Mouse (Mus musculus) intestine, postnatal 0 days (tissue): ENCODE measurements around the gene Itga5. TPM values are rescaled to one million over a fixed set of nuclear protein-coding genes. Genes with fewer than 3 reads are reported as not detected.

ENCODE experiments used
- ATAC-seq: fragments of 200-750 bp; cut with Nextera tagmentation; 2 replicates; pipeline ENCODE4 v1.8.0; 2017; ENCODE audit warnings: mild to moderate bottlenecking, moderate TSS enrichment, moderate library complexity
- H3K27ac ChIP-seq: fragments of 300-500 bp; sonication (generic); 2 replicates; pipeline ENCODE4 v1.5.1; 2014; ENCODE audit warnings: mild to moderate bottlenecking, low read depth, low read length, moderate library complexity
- H3K27me3 ChIP-seq: fragments of 300-500 bp; sonication (generic); replicated peaks from 2 replicates; pipeline ENCODE4 v1.6.1; 2014; ENCODE audit warnings: low read length, mixed read lengths; ENCODE audit not compliant: control insufficient read depth, insufficient read depth
- H3K36me3 ChIP-seq: fragments of 300-500 bp; sonication (generic); 2 replicates; pipeline ENCODE4 v1.6.1; 2014; ENCODE audit warnings: mild to moderate bottlenecking, moderate library complexity; ENCODE audit not compliant: control insufficient read depth, insufficient read depth
- H3K4me1 ChIP-seq: fragments of 300-500 bp; sonication (generic); replicated peaks from 2 replicates; pipeline ENCODE4 v1.6.1; 2014; ENCODE audit warnings: antibody characterized with exemption, low read length, mixed read lengths; ENCODE audit not compliant: control insufficient read depth, insufficient read depth
- H3K4me2 ChIP-seq: fragments of 300-500 bp; sonication (generic); replicated peaks from 2 replicates; pipeline ENCODE4 v1.6.1; 2014; ENCODE audit warnings: low read depth, mild to moderate bottlenecking, moderate library complexity
- H3K4me3 ChIP-seq: fragments of 300-500 bp; sonication (generic); 2 replicates; pipeline ENCODE4 v1.5.1; 2014; ENCODE audit warnings: low read depth, low read length
- H3K9ac ChIP-seq: fragments of 300-500 bp; sonication (generic); 2 replicates; pipeline ENCODE4 v1.6.1; 2014; ENCODE audit warnings: mild to moderate bottlenecking, low read depth, low read length
- H3K9me3 ChIP-seq: fragments of 300-500 bp; sonication (generic); 2 replicates; pipeline ENCODE4 v1.6.1; 2016; ENCODE audit warnings: mixed run types; ENCODE audit not compliant: control insufficient read depth
- CTCF ChIP-seq: sonication (generic); IDR thresholded peaks from 2 replicates; pipeline ENCODE4 v1.5.1; 2016; ENCODE audit warnings: low read depth, mild to moderate bottlenecking, control low read depth, antibody characterized with exemption, moderate library complexity
- WGBS: fragments of 180-500 bp; shearing (Covaris S2); extraction: QIAGEN DNeasy Blood & Tissue Kit; methylation state at CpG from one replicate; pipeline ENCODE4 v1.1.7; 2014; 5-methylcytosine and 5-hydroxymethylcytosine counted together
- polyA plus RNA-seq: library from polyadenylated mRNA; unstranded; fragments of >200 nt; fragmentation: Nextera tagmentation; extraction: Ambion mirVana; gene quantifications from 2 replicates; pipeline ENCODE4 v1.2.1, GENCODE M21; 2015

The Itga5 gene
- polyA plus RNA-seq, 1 experiment from 2014 or later: 25.0 TPM

GRCm38 (mm10) chr15:103368179-103368940 lies 1.8 kb upstream of the Itga5 start:
- WGBS: 81% methylated on average over 4 of the region's 4 CpGs
- Histone ChIP-seq H3K36me3 (no peaks in the 10 kb centered on the region), H3K9me3 (no peaks in the 10 kb centered on the region), H3K9ac (no peak overlapping the region), H3K4me3 (no peak overlapping the region), H3K27me3 (no peaks in the 10 kb centered on the region; the same call in 1 of the 2 replicates), H3K4me1 (no peaks in the 10 kb centered on the region), H3K4me2 (no peak overlapping the region), H3K27ac (no peak overlapping the region)
- TF ChIP-seq CTCF: no peak
- no peak for ATAC-seq

GRCm38 (mm10) chr15:103365471-103366375 lies 840 bp downstream of the Itga5 start:
- WGBS: 4% methylated on average over 51 of the region's 51 CpGs
- Histone ChIP-seq H3K9ac (peak overlapping the region; percentile 76), H3K4me1 (no peaks in the 10 kb centered on the region), H3K27me3 (no peaks in the 10 kb centered on the region; the same call in 1 of the 2 replicates), H3K36me3 (no peaks in the 10 kb centered on the region), H3K9me3 (no peaks in the 10 kb centered on the region), H3K4me2 (peak overlapping the region; percentile 91), H3K4me3 (peak overlapping the region; percentile 73), H3K27ac (peak overlapping the region; percentile 82)
- peak; percentile 13; the same call in 1 of the 2 replicates for ATAC-seq
- TF ChIP-seq CTCF: no peak

- Histone ChIP-seq H3K27me3 (no peaks in the 10 kb centered on the region; the same call in 1 of the 2 replicates), H3K4me1 (no peaks in the 10 kb centered on the region), H3K36me3 (no peaks in the 10 kb centered on the region), H3K27ac (no peak overlapping the region), H3K9ac (no peak overlapping the region), H3K9me3 (no peaks in the 10 kb centered on the region), H3K4me3 (peak overlapping the region; percentile 73), H3K4me2 (peak overlapping the region; percentile 91)
- no peak for ATAC-seq
- 47% methylated on average over 4 of the region's 4 CpGs for WGBS
- TF ChIP-seq CTCF: no peak
These were observed 1.8 kb downstream of the Itga5 start for GRCm38 (mm10) chr15:103364761-103365160.

- H3K9me3 ChIP-seq: no peaks in the 10 kb centered on the region
- H3K27me3 ChIP-seq: no peaks in the 10 kb centered on the region; the same call in 1 of the 2 replicates
- TF ChIP-seq CTCF: no peak
- H3K4me3 ChIP-seq: no peak overlapping the region
- H3K36me3 ChIP-seq: no peaks in the 10 kb centered on the region
- no peak overlapping the region for H3K4me2 ChIP-seq
- WGBS: 52% methylated on average over 1 of the region's 1 CpGs
- H3K4me1 ChIP-seq: no peaks in the 10 kb centered on the region
- no peak overlapping the region for H3K27ac ChIP-seq
- H3K9ac ChIP-seq: no peak overlapping the region
- ATAC-seq: no peak
These were observed 2.8 kb downstream of the Itga5 start for GRCm38 (mm10) chr15:103363809-103364208.

- H3K9me3 ChIP-seq: no peaks in the 10 kb centered on the region
- no peak for ATAC-seq
- H3K27me3 ChIP-seq: no peaks in the 10 kb centered on the region; the same call in 1 of the 2 replicates
- 59% methylated on average over 3 of the region's 3 CpGs for WGBS
- no peak overlapping the region for H3K4me2 ChIP-seq
- no peak overlapping the region for H3K4me3 ChIP-seq
- TF ChIP-seq CTCF: no peak
- H3K36me3 ChIP-seq: no peaks in the 10 kb centered on the region
- no peaks in the 10 kb centered on the region for H3K4me1 ChIP-seq
- no peak overlapping the region for H3K27ac ChIP-seq
- H3K9ac ChIP-seq: no peak overlapping the region
These were observed 3.6 kb downstream of the Itga5 start for GRCm38 (mm10) chr15:103362950-103363349.

- Histone ChIP-seq H3K9me3 (no peaks in the 10 kb centered on the region), H3K36me3 (no peaks in the 10 kb centered on the region), H3K4me3 (no peak overlapping the region), H3K4me1 (no peaks in the 10 kb centered on the region), H3K27ac (no peak overlapping the region), H3K4me2 (no peak overlapping the region), H3K9ac (no peak overlapping the region), H3K27me3 (no peaks in the 10 kb centered on the region; the same call in 1 of the 2 replicates)
- no peak for TF ChIP-seq CTCF
- no peak for ATAC-seq
- WGBS: 79% methylated on average over 6 of the region's 7 CpGs
These were observed 4.2 kb downstream of the Itga5 start for GRCm38 (mm10) chr15:103362333-103362732.
